Mouse (Mus musculus) liver, embryonic 12.5 days (tissue): Measurements from ENCODE around the gene Hdac8. TPM values are rescaled to one million over a fixed set of nuclear protein-coding genes. Genes with fewer than 3 reads are reported as not detected.

Experiments used
- ATAC-seq: fragments of 200-750 bp; cut with Nextera tagmentation; 2 replicates; pipeline ENCODE4 v1.8.0; 2017; ENCODE audit warnings: moderate number of reproducible peaks, mild to moderate bottlenecking, moderate library complexity
- H3K27ac ChIP-seq: fragments of 300-500 bp; sonication (generic); 2 replicates; pipeline ENCODE4 v1.5.1; 2016; ENCODE audit warnings: mild to moderate bottlenecking
- H3K27me3 ChIP-seq: fragments of 300-500 bp; sonication (generic); replicated peaks from 2 replicates; pipeline ENCODE4 v1.6.1; 2016; ENCODE audit warnings: mild to moderate bottlenecking, moderate library complexity
- H3K36me3 ChIP-seq: fragments of 300-500 bp; sonication (generic); 2 replicates; pipeline ENCODE4 v1.6.1; 2016; ENCODE audit warnings: mild to moderate bottlenecking, moderate library complexity
- H3K4me1 ChIP-seq: fragments of 300-500 bp; sonication (generic); 2 replicates; pipeline ENCODE4 v1.6.1; 2016
- H3K4me2 ChIP-seq: fragments of 300-500 bp; sonication (generic); 2 replicates; pipeline ENCODE4 v1.6.1; 2016; ENCODE audit warnings: mild to moderate bottlenecking, moderate library complexity
- H3K4me3 ChIP-seq: fragments of 300-500 bp; sonication (generic); 2 replicates; pipeline ENCODE4 v1.5.1; 2016; ENCODE audit warnings: mild to moderate bottlenecking, moderate library complexity
- H3K9ac ChIP-seq: fragments of 300-500 bp; sonication (generic); 2 replicates; pipeline ENCODE4 v1.6.1; 2016; ENCODE audit warnings: mild to moderate bottlenecking, moderate library complexity
- H3K9me3 ChIP-seq: fragments of 300-500 bp; sonication (generic); replicated peaks from 2 replicates; pipeline ENCODE4 v1.6.1; 2016; ENCODE audit warnings: mild to moderate bottlenecking, moderate library complexity
- WGBS: fragments of 180-500 bp; shearing (Covaris S2); methylation state at CpG from one replicate; pipeline ENCODE4 v1.1.7; 2016; ENCODE audit not compliant: insufficient replicate concordance; 5-methylcytosine and 5-hydroxymethylcytosine counted together
- polyA plus RNA-seq: library from polyadenylated mRNA; unstranded; fragments of >200 nt; fragmentation: Nextera tagmentation; extraction: Ambion mirVana; gene quantifications from 2 replicates; pipeline ENCODE4 v1.2.1, GENCODE M21; 2016

Gene Hdac8
- polyA plus RNA-seq = 2.6 and 3.7 TPM in 2 replicates

GRCm38 (mm10) chrX:102504644-102505481 is at the start of gene Hdac8:
Gene Hdac8 (minus strand): TSS chrX:102505359.
- Histone ChIP-seq H3K27ac (no peak within 1 kb of the TSS), H3K4me2 (peak within 1 kb of the TSS; percentile 66), H3K27me3 (peaks cover 23% of the 10 kb centered on the region), H3K4me3 (peak within 1 kb of the TSS; percentile 65), H3K9ac (peak within 1 kb of the TSS; percentile 70), H3K36me3 (no peaks in the 10 kb centered on the region), H3K9me3 (no peaks in the 10 kb centered on the region), H3K4me1 (no peaks in the 10 kb centered on the region)
- ATAC-seq = peak; percentile 85
- WGBS = 11% methylated on average over 27 of the region's 27 CpGs

GRCm38 (mm10) chrX:102509205-102509604 is 4.0 kb upstream of the Hdac8 start:
- H3K9me3 ChIP-seq = no peaks in the 10 kb centered on the region
- H3K27ac ChIP-seq = no peak overlapping the region
- 66% methylated on average over 4 of the region's 4 CpGs for WGBS
- no peak overlapping the region for H3K4me2 ChIP-seq
- no peak overlapping the region for H3K4me3 ChIP-seq
- no peak overlapping the region for H3K9ac ChIP-seq
- H3K4me1 ChIP-seq = no peaks in the 10 kb centered on the region
- ATAC-seq = no peak
- peaks cover 33% of the 10 kb centered on the region for H3K27me3 ChIP-seq
- no peaks in the 10 kb centered on the region for H3K36me3 ChIP-seq

- peak overlapping the region; percentile 65 for H3K4me3 ChIP-seq
- peak overlapping the region; percentile 66 for H3K4me2 ChIP-seq
- 0 out of 2 replicates have a peak, but pooled peaks have one; percentile 27 for ATAC-seq
- 28% methylated on average over 10 of the region's 10 CpGs for WGBS
- peaks cover 18% of the 10 kb centered on the region; the same call in 1 of the 2 replicates for H3K27me3 ChIP-seq
- H3K27ac ChIP-seq = no peak overlapping the region
- no peaks in the 10 kb centered on the region for H3K9me3 ChIP-seq
- H3K4me1 ChIP-seq = no peaks in the 10 kb centered on the region
- peak overlapping the region; percentile 70 for H3K9ac ChIP-seq
- H3K36me3 ChIP-seq = 0 out of 2 replicates have a peak, but pooled peaks cover 3% of the 10 kb centered on the region
These were observed 980 bp downstream of the Hdac8 start for GRCm38 (mm10) chrX:102504179-102504578.

GRCm38 (mm10) chrX:102493992-102494730 is 11.0 kb downstream of the Hdac8 start:
- H3K27ac ChIP-seq = no peak overlapping the region
- ATAC-seq = no peak
- H3K9me3 ChIP-seq = no peaks in the 10 kb centered on the region
- H3K9ac ChIP-seq = no peak overlapping the region
- H3K4me2 ChIP-seq = no peak overlapping the region
- H3K4me1 ChIP-seq = no peaks in the 10 kb centered on the region
- 51% methylated on average over 6 of the region's 6 CpGs for WGBS
- H3K27me3 ChIP-seq = no peaks in the 10 kb centered on the region
- H3K36me3 ChIP-seq = peaks cover 9% of the 10 kb centered on the region
- no peak overlapping the region for H3K4me3 ChIP-seq

GRCm38 (mm10) chrX:102485575-102485974 is 19.6 kb downstream of the Hdac8 start:
- Histone ChIP-seq H3K27ac (no peak overlapping the region), H3K27me3 (peaks cover 10% of the 10 kb centered on the region), H3K9me3 (no peaks in the 10 kb centered on the region), H3K4me3 (no peak overlapping the region), H3K36me3 (no peaks in the 10 kb centered on the region), H3K4me2 (no peak overlapping the region), H3K4me1 (no peaks in the 10 kb centered on the region), H3K9ac (no peak overlapping the region)
- no peak for ATAC-seq
- WGBS = 68% methylated on average over 7 of the region's 7 CpGs

GRCm38 (mm10) chrX:102479665-102480064 is 25.5 kb downstream of the Hdac8 start:
- Histone ChIP-seq H3K36me3 (no peaks in the 10 kb centered on the region), H3K4me1 (no peaks in the 10 kb centered on the region), H3K9ac (no peak overlapping the region), H3K27ac (no peak overlapping the region), H3K4me3 (no peak overlapping the region), H3K4me2 (no peak overlapping the region), H3K9me3 (no peaks in the 10 kb centered on the region), H3K27me3 (no peaks in the 10 kb centered on the region; the same call in 1 of the 2 replicates)
- ATAC-seq = no peak
- WGBS = 61% methylated on average over 4 of the region's 4 CpGs

- Histone ChIP-seq H3K27me3 (no peaks in the 10 kb centered on the region; the same call in 1 of the 2 replicates), H3K4me2 (no peak overlapping the region), H3K9me3 (no peaks in the 10 kb centered on the region), H3K27ac (no peak overlapping the region), H3K36me3 (no peaks in the 10 kb centered on the region), H3K9ac (no peak overlapping the region), H3K4me1 (no peaks in the 10 kb centered on the region), H3K4me3 (no peak overlapping the region)
- ATAC-seq = no peak
- whole genome bisulfite sequencing = 20% methylated on average over 4 of the region's 4 CpGs
These were observed 26.2 kb downstream of the Hdac8 start for GRCm38 (mm10) chrX:102478965-102479364.

- Histone ChIP-seq H3K4me3 (no peak overlapping the region), H3K27ac (no peak overlapping the region), H3K36me3 (no peaks in the 10 kb centered on the region), H3K9me3 (no peaks in the 10 kb centered on the region), H3K4me1 (no peaks in the 10 kb centered on the region), H3K27me3 (no peaks in the 10 kb centered on the region; the same call in 1 of the 2 replicates), H3K9ac (no peak overlapping the region), H3K4me2 (no peak overlapping the region)
- WGBS = 34% methylated on average over 3 of the region's 3 CpGs
- ATAC-seq = no peak; the same call in 1 of the 2 replicates
These were observed 26.7 kb downstream of the Hdac8 start for GRCm38 (mm10) chrX:102478481-102478880.

GRCm38 (mm10) chrX:102476784-102477183 is 28.4 kb downstream of the Hdac8 start:
- Histone ChIP-seq H3K27me3 (no peaks in the 10 kb centered on the region; the same call in 1 of the 2 replicates), H3K4me3 (no peak overlapping the region), H3K36me3 (no peaks in the 10 kb centered on the region), H3K4me2 (no peak overlapping the region), H3K9me3 (no peaks in the 10 kb centered on the region), H3K27ac (no peak overlapping the region), H3K9ac (no peak overlapping the region), H3K4me1 (no peaks in the 10 kb centered on the region)
- 31% methylated on average over 3 of the region's 3 CpGs for WGBS
- no peak for ATAC-seq

- ATAC-seq = no peak
- Histone ChIP-seq H3K4me2 (no peak overlapping the region), H3K9me3 (no peaks in the 10 kb centered on the region), H3K27me3 (no peaks in the 10 kb centered on the region), H3K9ac (no peak overlapping the region), H3K4me3 (no peak overlapping the region), H3K36me3 (no peaks in the 10 kb centered on the region), H3K4me1 (no peaks in the 10 kb centered on the region), H3K27ac (no peak overlapping the region)
- 77% methylated on average over 5 of the region's 5 CpGs for WGBS
These were observed 29.6 kb downstream of the Hdac8 start for GRCm38 (mm10) chrX:102475555-102475954.

- no peak overlapping the region for H3K9ac ChIP-seq
- no peak overlapping the region for H3K4me3 ChIP-seq
- no peaks in the 10 kb centered on the region for H3K36me3 ChIP-seq
- no peak for ATAC-seq
- H3K27me3 ChIP-seq = peaks cover 9% of the 10 kb centered on the region; the same call in 1 of the 2 replicates
- no peaks in the 10 kb centered on the region for H3K4me1 ChIP-seq
- H3K27ac ChIP-seq = no peak overlapping the region
- 75% methylated on average over 8 of the region's 8 CpGs for WGBS
- no peaks in the 10 kb centered on the region for H3K9me3 ChIP-seq
- H3K4me2 ChIP-seq = no peak overlapping the region
These were observed 86.6 kb downstream of the Hdac8 start for GRCm38 (mm10) chrX:102418343-102419127.
